Mouse (Mus musculus): ENCODE measurements around the gene Sdf4.

Sdf4 gene

DNA sequence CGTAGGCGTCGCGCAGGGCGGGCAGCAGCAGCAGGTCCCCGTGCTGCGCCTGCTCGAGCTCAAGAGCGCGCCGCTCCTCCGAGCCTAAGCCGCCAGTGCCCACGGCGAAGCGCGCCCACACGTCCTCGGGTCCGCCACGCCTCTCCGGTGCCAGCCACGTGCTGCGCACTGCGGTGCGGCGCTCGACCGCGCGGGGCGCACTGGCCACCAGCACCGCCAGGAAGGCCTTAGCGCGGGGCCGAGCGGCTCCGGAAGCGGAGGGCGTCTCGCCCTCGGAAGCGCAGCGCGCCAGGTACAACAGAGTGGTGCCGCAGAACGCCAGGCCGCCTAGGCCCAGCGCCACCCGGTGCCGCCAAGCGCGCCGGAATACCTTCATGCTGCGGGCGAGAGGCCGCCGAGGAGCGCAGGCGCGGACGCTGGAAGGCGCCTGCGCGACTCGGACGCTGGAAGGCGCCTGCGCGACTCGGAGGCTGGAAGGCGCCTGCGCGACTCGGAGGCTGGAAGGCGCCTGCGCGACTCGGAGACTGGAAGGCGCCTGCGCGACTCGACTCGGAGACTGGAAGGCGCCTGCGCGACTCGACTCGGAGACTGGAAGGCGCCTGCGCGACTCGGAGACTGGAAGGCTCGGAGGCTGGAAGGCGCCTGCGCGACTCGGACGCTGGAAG lies at the start of gene Sdf4, which contains the start of gene B3galt6:
Gene Sdf4 (plus strand): TSS at position 632 of the 665 bp plus-strand sequence.
Gene B3galt6 (minus strand): TSS at position 409 of the 665 bp plus-strand sequence.
- DNase-seq (ENCODE audit: low spot score in 2 of 2) = peak; percentile 76 to 84

DNA sequence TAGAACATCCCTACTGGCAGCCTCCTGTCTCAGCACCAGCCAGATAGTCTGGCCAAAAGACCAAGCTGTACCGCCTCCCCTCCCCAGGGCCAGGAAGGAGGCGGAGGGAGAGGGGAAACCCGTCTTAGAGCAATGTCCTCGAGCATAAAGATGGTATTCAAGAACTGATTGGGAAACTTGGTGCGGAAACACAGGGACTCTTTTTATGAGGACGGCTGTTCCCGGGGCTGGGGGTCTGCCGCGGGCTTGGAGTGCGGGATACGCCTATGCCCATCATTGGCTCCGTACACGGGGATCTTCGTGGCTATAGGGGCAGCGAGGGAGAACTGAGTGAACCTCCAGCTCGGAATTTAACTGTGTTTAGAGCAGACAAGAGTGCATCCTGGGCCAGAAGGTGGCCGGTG lies 49.6 kb upstream of the Sdf4 start:
- DNase-seq (ENCODE audit: low spot score in 2 of 2) = peak in 1 of 2 experiments; percentile 62

DNA sequence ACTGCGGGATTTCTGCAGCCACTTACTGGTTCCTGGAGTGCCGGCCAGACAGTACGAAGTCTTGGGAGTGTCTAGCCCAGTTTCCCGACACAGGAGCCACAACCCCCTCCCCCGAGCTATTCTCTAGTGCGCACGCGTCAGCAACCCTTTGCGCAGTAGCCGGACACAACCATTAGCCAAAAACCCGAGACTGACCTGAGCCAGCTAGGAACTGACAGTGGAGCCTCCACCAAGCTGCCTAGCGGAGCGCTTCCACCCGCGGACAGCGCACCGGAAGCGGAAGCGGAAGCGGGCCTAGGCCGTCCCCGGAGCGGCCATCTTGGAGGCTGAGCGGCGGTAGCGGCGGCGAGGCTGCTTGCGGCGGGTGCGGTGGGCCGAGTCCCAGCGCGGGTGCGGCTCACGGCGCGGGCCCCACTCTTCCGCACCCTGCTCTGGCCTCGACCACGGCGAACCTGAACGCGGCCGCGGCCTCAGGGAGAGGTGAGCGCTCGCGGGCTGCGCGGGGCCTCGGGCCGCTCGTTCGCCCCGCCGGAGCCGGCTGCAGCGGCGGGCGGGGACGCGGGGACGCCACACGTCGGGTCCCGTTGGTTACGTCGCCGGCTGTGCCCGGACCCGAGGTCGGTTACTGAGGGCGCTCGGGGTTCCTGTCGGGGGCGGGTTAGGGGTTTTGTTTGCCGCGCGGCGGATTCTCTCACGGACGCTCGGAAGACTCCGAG lies 49.0 kb upstream of the Sdf4 start, which contains the start of gene Ube2j2:
Gene Ube2j2 (plus strand): TSS at position 298 of the 716 bp plus-strand sequence.
- peak; percentile 94 to 96 for DNase-seq (ENCODE audit: low spot score in 2 of 2)

DNA sequence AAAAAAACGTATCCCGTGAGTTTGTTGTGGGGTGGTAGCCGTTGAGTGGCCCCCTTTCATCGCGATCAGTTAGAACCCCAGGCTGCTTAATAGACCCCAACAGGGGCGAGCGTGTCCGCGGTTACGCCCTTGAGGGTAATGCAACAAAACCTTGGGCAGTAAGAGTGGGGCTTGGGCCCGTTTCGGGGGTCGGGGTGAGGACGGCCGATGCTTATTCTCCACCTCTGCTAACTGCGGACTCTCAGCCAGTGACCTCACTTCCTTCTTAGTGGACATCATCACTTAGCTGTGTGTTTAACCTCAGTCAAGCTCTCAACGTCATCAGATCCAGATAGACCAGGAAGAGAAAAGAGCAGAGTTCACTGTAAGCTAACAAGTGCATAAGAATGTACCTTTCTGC lies 48.4 kb upstream of the Sdf4 start:
- DNase-seq (ENCODE audit: low spot score in 2 of 2) = no peak

DNA sequence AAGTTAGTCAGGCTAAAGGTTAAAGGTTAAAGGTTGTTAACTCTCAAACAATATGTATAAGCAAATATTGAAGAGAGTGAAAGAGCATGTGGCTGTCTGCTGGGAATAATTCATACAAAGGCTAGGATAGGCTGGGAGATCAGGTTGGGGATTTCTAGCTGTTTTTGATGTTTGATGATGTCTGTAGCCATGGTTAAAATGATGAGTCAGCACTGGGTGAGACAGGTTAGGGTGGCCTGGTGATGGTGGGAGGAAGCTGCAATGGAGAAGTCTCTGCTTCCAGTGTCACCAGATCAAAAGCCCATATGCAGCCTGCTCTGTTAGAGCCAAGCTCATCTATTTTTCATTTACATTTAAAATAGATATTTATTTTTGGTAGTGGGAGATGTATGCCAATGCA lies 45.6 kb upstream of the Sdf4 start:
- DNase-seq (ENCODE audit: low spot score in 2 of 2) = no peak

DNA sequence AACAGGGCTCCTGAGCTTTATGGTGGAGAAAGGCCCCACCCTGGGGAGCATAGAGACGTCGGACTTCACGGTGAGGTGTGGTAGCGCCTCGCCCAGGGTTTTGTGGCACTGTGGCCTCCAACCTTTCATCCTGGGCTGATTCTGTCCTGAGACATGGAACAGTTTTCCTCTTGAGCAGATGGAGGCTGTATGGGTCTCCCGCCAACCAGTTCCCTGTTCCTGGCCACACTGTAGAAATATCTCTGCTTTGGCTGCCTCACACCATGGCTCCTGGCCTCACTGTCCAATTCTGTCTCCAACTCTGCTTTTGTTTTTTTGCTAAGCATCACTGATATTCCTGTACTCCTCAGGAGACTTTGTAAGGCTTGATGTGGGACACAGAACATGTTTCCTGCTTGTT lies 37.2 kb upstream of the Sdf4 start:
- DNase-seq (ENCODE audit: low spot score in 2 of 2) = no peak

DNA sequence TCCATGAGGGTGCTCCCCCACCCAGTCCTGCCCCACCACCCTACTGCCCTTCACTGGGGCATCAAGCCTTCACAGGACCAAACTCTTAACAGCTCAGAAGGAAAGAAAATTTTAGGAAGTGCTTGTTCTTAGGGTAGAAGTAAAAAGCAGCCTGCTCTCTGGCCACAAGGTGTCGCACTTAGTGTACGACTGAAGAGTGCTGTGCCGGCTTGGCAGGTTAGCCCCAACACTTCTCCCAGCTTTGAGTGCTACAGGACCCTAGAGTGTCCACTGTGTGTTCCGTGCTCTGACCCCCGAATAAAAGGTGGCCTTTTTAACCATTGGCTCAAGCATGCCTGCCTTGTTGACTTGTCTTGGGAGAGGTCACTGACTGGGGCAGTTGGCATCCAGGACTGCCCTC lies 33.4 kb upstream of the Sdf4 start:
- DNase-seq (ENCODE audit: low spot score in 2 of 2) = peak; percentile 61 to 74

DNA sequence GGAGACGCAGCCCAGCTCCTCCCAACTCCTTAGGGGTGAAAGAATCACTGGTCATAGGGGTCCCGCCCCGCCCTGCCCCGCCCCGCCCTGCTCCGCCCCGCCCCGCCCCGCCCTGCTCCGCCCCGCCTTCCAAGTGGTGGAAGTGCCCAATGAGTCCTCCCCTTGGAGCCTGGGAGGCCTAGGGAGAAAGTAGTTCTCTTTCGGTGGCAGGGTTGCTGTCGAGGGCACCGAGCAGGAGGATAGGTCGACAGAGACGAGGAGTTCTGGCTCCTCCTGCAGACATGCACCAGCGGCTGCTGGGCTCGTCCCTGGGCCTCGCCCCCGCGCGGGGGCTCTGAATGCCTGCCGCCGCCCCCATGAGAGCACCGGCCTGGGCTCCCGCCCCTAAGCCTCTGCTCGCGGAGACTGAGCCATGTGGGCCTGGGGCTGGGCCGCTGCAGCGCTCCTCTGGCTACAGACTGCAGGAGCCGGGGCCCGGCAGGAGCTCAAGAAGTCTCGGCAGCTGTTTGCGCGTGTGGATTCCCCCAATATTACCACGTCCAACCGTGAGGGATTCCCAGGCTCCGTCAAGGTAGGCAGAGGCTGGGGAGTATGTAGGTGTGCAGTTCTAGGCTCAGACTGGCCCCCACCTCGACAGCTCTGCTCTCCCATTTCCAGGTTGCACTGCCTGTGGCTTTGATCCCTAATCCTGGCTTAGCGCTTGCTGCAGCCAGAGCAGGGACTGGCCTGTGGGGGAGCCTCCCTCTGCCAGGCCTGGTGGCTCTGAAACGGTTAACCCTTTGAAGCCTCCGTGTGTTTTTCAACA lies 30.3 kb upstream of the Sdf4 start, which contains the start of gene C1qtnf12:
Gene C1qtnf12 (plus strand): TSS at position 152 of the 805 bp plus-strand sequence.
- DNase-seq (ENCODE audit: low spot score in 2 of 2) = peak in 1 of 2 experiments; percentile 34

DNA sequence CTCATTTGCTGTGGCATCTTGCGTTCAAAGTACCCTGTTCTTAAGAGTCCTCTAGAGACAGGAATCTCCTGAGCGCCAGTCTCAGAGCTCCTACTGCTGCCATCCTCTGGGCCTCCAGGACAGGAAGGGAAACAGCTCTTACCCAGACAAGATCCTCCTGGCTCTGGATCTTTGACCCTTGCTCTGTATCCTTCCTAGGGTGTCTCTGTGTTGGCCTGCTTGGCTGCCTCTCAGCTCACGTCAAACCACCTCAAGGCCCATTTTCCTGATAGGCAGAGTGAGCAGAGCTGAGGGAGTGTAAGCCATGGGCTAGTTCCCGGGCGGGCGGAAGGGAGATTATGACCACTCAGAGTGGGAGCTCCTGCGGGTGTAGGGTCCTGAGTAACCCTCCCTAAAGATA lies 29.6 kb upstream of the Sdf4 start:
- DNase-seq (ENCODE audit: low spot score in 2 of 2) = no peak

DNA sequence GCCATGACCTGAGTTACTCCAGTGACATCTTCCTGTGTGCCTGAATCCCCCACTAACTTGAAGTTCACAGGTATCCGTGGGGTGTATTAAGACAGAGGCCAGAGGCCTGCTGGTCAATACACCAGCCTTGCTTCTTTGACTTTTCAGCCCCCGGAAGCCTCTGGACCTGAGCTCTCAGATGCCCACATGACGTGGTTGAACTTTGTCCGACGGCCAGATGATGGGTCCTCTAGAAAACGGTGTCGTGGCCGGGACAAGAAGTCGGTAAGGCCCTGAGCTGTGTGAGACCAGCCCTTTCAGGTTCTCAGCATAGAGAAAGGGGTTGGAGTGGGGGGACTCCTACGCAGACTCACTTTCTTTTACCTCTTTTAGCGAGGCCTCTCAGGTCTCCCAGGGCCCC lies 28.3 kb upstream of the Sdf4 start:
- no peak for DNase-seq (ENCODE audit: low spot score in 2 of 2)

DNA sequence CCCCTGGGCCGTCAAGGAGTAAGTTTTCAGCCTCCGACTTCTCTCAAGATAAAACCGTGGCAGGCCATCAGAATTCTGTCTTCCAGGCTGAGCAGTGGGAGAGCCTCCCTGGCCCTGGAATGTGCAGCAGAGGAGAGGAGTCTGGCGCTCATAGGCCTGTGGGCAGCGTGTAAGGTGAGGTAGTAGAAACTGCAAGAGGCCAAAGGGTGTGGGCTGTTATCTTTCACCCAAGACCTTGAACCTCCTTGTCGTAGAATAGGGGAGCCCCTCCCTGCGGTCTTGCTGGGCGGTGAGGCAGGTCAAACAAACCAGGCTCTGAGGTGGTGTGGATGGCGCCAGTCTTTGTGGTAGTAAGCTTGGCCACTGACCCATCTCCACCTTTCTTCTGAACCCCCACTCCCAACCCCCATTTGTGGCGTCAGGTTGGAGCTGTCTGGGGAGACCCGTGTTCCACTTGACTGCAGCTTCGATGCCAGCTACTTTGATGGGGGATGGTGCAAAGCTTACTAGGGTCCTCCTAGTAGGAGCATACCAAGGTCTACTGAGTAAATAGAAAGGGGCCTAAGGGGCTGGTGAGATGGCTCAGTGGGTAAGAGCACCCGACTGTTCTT lies 23.5 kb upstream of the Sdf4 start:
- no peak for DNase-seq (ENCODE audit: low spot score in 2 of 2)

DNA sequence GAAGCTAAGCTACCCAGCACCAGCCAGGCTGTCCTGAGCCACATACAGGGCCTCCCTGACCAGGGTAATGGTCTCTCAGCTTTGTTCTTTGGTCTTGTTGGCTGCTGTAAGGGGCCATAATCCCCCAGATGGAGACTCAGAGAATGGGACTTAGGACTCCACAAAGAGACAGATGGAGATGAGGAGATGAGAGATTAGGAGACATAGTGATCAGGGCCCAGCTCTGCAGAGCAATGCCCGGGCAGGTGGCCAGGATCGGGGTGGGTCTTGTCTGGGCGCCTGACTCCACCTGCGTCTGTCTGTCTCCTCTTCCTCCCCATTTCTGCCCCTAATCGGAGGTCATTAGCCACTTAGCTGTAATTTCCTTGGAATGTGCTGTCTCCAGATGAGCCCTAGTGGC lies 22.4 kb upstream of the Sdf4 start:
- no peak for DNase-seq (ENCODE audit: low spot score in 2 of 2)

DNA sequence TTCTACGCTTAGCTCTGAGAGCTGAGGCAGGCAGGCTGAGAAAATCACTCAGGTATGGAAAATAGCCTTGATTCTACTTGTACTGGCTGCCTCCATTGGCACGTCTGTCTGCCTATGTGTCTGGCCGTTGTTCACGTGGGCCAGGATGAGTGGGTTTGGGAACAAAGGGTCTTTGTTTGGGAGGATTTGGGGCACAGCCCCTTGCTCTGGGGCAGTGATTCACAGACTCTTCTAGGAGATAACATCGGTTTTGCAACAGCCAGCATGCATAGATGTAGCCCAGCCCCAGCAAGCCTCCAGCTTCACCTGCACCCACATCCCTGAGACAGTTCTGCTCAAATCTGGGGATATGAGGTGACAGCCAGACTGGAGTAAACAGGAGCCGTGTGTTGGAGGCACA lies 20.0 kb upstream of the Sdf4 start:
- no peak for DNase-seq (ENCODE audit: low spot score in 2 of 2)

DNA sequence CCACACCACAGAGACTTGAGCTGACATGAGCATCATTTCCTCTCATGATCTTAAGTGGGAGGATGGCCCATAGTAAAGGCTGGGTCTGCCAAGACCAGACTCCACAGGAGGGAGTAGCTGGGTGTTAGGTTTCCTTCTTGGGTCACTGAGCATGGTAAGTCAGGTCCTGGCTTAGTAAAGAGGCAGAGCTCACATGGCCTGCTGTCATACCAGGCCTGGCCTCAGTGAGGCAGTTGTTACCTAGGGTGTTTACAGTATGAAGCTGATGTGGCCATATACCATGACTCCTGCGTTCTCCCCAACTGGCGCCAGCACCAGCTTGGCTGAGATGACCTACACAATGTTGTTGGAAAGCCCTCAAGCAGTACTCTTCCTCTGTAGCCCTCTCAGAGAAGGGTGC lies 19.4 kb upstream of the Sdf4 start:
- no peak for DNase-seq (ENCODE audit: low spot score in 2 of 2)

DNA sequence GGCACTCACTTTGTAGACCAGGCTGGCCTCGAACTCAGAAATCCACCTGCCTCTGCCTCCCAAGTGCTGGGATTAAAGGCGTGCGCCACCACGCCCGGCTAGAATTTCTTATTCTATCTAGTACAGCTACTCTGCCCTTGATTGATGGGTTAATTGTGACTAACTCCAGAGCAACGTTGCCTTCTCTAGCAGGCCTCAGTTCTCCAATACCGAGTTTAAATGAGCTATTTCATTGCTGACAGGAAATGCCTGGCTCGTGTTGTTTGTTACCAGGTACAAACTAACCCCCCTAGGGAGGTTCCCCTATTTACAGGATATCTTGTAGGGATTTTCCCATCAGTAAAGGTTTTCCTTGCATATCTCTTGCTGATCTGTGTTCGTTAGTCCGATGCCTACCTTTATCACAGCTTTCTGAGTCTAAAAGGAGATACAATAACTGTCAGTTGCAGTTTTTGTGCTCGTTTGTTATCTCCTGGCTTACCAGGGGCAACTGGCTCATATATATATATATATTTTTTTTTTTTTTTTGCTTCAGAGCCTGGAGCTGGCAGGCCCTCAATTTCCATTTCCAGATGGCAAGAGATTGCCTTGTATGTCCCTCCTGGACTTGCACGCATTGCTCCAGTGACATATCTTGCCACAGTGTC lies 11.1 kb upstream of the Sdf4 start:
- no peak for DNase-seq (ENCODE audit: low spot score in 2 of 2)

DNA sequence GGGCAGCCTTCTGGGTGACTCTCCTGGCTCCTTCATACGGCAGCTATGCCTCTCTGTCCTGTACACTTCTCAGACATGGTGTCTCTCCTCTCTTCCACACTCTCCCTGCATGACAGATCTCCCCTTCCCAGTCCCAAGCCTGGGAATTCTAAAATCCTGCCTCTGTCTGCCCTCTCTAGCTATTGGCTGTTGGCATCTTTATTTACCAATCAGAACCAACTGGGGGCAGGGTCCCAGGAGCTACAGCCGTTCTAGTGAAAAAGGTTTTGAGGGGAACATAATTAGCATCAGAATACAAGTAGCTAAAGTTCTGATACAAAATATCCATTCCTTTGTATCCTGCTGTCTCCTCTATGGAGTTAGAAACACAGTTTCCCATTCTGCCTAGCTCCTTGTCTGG lies 8.9 kb upstream of the Sdf4 start:
- DNase-seq (ENCODE audit: low spot score in 2 of 2) = no peak

DNA sequence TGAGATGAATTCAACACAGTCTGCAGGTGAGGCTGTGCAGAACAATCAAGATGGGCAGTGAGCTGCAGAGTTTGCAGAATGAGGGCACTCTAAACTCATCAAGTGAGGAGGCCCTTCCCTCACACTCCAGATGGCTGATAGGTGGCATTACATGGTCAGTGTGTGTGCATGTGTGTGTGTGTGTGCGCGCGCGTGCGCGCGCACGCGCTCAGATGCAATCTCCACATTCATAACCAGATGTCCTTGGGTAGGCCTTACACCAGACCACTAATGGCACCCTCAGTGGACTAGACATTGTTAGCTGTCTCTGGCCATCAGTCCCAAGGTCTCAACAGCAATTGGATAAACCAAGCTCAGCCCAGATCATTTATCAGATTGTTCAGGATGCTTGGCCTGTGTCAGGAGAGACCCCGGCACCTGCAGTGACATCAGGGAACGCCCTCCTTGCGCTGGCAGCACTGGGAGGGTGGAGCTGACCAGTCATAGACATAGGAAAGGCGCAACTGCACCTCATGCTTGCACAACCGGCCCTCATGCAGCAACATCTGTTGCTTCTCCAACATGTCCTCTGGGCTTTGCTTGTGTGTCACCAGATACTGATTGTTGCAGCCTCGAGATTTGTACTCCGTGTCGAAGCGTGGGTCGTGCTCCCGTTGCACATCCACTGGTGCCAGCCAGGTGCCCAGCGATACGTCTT lies 1.3 kb upstream of the Sdf4 start:
- no peak for DNase-seq (ENCODE audit: low spot score in 2 of 2)

DNA sequence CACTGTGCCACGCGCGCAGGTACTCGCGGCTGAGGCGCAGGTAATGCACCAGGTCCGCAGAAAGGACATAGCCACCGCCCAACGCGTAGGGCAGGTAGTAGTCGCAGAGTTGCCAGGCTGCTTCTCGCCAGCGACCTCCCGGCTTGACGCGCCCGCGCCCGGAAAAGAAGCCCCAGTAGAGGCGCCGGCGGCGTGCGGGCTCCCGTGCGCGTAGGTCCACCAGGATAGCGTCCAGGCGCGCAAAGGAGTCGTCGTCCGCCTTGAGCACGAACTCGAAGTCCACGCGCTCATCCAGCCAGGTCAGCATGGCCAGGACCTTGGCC lies 803 bp upstream of the Sdf4 start:
- DNase-seq (ENCODE audit: low spot score in 2 of 2) = no peak

DNA sequence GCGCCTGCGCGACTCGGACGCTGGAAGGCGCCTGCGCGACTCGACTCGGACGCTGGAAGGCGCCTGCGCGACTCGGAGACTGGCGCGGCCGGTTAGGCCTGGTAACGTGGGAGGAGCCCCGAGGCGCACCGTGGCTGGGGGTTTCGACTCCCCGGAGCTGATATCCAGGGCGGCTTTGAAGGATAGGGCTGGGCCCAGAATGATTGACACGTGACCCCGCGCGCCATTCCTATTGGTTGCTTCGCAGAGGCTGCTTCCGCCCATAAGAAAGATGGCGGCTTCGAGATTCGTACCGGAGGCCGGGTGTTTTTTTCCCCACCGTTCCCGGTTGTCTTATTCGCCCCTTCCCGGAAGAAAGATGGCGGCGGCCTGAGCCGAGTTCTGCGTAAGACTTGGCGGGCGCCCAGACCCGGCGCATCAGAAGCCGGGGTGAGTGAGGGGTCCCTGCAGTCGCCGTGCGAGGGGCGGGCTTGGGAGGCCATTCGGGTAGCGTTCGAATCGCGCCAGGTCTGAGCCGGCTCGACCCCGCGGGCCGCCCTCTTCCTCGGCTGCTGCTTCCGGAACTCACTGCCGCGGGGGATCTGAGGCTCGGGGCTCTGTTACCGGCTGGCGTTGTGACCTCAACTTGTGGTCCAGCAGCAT lies 355 bp downstream of the Sdf4 start:
- peak; percentile 93 to 97 for DNase-seq (ENCODE audit: low spot score in 2 of 2)

DNA sequence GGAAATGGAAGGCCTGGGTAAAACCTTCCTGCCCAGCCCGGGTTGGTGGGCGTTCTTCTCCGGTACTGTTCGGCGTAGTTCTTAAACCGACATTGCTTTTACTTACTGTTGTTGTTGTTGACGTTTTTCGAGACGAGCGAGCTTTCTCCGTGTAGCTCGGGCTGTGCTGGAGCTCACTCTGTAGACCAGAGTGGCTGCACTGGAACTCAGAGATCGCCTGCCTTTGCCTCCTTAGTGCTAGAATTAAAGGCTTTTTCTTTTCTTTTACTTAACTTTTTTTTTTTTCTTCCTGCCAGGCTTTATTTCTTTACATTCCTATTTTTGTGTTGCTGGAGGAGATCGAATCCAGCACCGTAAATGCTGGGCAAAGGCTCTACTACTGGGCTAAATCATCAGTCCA lies 934 bp downstream of the Sdf4 start:
- DNase-seq (ENCODE audit: low spot score in 2 of 2) = no peak

DNA sequence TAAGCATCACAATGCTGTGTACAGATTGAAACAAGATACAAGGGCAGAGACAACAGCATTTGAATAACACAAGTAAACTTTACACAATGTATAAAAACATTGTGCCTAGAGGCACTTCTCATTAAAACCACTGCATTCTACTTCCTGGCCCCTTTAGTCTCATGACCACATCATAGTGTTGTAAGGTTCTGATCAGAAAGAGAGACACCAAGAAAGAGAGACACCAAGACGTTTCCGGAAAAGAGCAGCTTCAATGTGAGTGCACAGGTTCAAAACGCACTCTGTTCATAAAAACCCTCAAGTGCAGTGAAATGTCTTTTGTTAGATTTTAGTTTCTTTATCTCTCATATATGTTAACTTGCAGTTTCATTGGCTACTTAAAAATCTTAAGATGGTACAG lies 11.4 kb downstream of the Sdf4 start:
- no peak for DNase-seq (ENCODE audit: low spot score in 2 of 2)

Data from urinary bladder, postnatal 4 days (tissue).